Mouse (Mus musculus): ENCODE measurements around the gene Gm49450. TPM values are rescaled to one million over a fixed set of nuclear protein-coding genes. Genes with fewer than 3 reads are reported as not detected.
"Not testable (repeated sequence)": the region's sequence is repeated elsewhere in the genome, so short reads cannot be mapped to it uniquely, and the experiment has no call there.

Gm49450 gene
- polyA plus RNA-seq, 1 experiment from 2014 or later: not detected

GRCm38 (mm10) chr15:98928598-98929240, 24.6 kb downstream of the Gm49450 start:
- WGBS: 10% methylated on average over 13 of the region's 13 CpGs

GRCm38 (mm10) chr15:98927566-98927965, 25.8 kb downstream of the Gm49450 start:
- WGBS: 80% methylated on average over 5 of the region's 5 CpGs
- H3K4me2 ChIP-seq (replicated peaks): no peak overlapping the region
- H3K4me1 ChIP-seq: peaks cover 14% of the 10 kb centered on the region
- no peak overlapping the region for H3K4me3 ChIP-seq
- H3K27me3 ChIP-seq: no peaks in the 10 kb centered on the region
- ATAC-seq (ENCODE audit: low FRiP score, low read depth): no peak
- H3K9me3 ChIP-seq: no peaks in the 10 kb centered on the region
- no peak overlapping the region for H3K27ac ChIP-seq
- H3K36me3 ChIP-seq: peaks cover 10% of the 10 kb centered on the region
- H3K9ac ChIP-seq: no peak overlapping the region

More at GRCm38 (mm10) chr15:98928598-98929240, 24.6 kb downstream of the Gm49450 start:
- Histone ChIP-seq H3K9ac (no peak overlapping the region), H3K4me3 (no peak overlapping the region), H3K9me3 (no peaks in the 10 kb centered on the region), H3K4me1 (peaks cover 18% of the 10 kb centered on the region), H3K4me2 (replicated peaks) (no peak overlapping the region), H3K27me3 (no peaks in the 10 kb centered on the region), H3K27ac (peak overlapping the region; percentile 1; the same call in 1 of the 2 replicates), H3K36me3 (peaks cover 10% of the 10 kb centered on the region)
- peak; percentile 62 for ATAC-seq (ENCODE audit: low FRiP score, low read depth)

- Histone ChIP-seq H3K4me2 (replicated peaks) (no peak overlapping the region), H3K9me3 (no peaks in the 10 kb centered on the region), H3K4me1 (peaks cover 8% of the 10 kb centered on the region), H3K27me3 (no peaks in the 10 kb centered on the region), H3K4me3 (no peak overlapping the region), H3K9ac (no peak overlapping the region), H3K36me3 (no peaks in the 10 kb centered on the region; the same call in 1 of the 2 replicates), H3K27ac (no peak overlapping the region)
- WGBS: 66% methylated on average over 3 of the region's 3 CpGs
- no peak for ATAC-seq (ENCODE audit: low FRiP score, low read depth)
These were observed 28.7 kb downstream of the Gm49450 start for GRCm38 (mm10) chr15:98924682-98925081.

GRCm38 (mm10) chr15:98923031-98923537, 30.3 kb downstream of the Gm49450 start:
- Histone ChIP-seq H3K4me3 (no peak overlapping the region), H3K4me2 (replicated peaks) (no peak overlapping the region), H3K36me3 (no peaks in the 10 kb centered on the region; the same call in 1 of the 2 replicates), H3K4me1 (peaks cover 5% of the 10 kb centered on the region), H3K27me3 (no peaks in the 10 kb centered on the region), H3K9ac (no peak overlapping the region), H3K27ac (no peak overlapping the region), H3K9me3 (no peaks in the 10 kb centered on the region)
- WGBS: 83% methylated on average over 2 of the region's 2 CpGs
- no peak for ATAC-seq (ENCODE audit: low FRiP score, low read depth)

GRCm38 (mm10) chr15:98922581-98922980, 30.8 kb downstream of the Gm49450 start:
- WGBS: 55% methylated on average over 3 of the region's 3 CpGs
- H3K27me3 ChIP-seq: no peaks in the 10 kb centered on the region
- no peak overlapping the region for H3K27ac ChIP-seq
- H3K4me2 ChIP-seq (replicated peaks): no peak overlapping the region
- no peak for ATAC-seq (ENCODE audit: low FRiP score, low read depth)
- H3K4me1 ChIP-seq: peaks cover 5% of the 10 kb centered on the region
- H3K36me3 ChIP-seq: no peaks in the 10 kb centered on the region; the same call in 1 of the 2 replicates
- no peaks in the 10 kb centered on the region for H3K9me3 ChIP-seq
- H3K9ac ChIP-seq: no peak overlapping the region
- H3K4me3 ChIP-seq: no peak overlapping the region

GRCm38 (mm10) chr15:98921510-98921909, 31.8 kb downstream of the Gm49450 start:
- H3K4me3 ChIP-seq: no peak overlapping the region
- no peaks in the 10 kb centered on the region for H3K9me3 ChIP-seq
- ATAC-seq (ENCODE audit: low FRiP score, low read depth): no peak
- H3K27ac ChIP-seq: no peak overlapping the region
- no peak overlapping the region for H3K9ac ChIP-seq
- H3K4me1 ChIP-seq: peaks cover 12% of the 10 kb centered on the region
- WGBS: 74% methylated on average over 5 of the region's 5 CpGs
- no peaks in the 10 kb centered on the region for H3K27me3 ChIP-seq
- H3K36me3 ChIP-seq: no peaks in the 10 kb centered on the region; the same call in 1 of the 2 replicates
- no peak overlapping the region for H3K4me2 ChIP-seq (replicated peaks)

GRCm38 (mm10) chr15:98918499-98918895, 34.9 kb downstream of the Gm49450 start:
- peak overlapping the region; percentile 85 for H3K4me2 ChIP-seq (replicated peaks)
- H3K9ac ChIP-seq: peak overlapping the region; percentile 56; the same call in 1 of the 2 replicates
- H3K27ac ChIP-seq: peak overlapping the region; percentile 72; the same call in 1 of the 2 replicates
- peak overlapping the region; percentile 83 for H3K4me3 ChIP-seq
- H3K36me3 ChIP-seq: peaks cover 17% of the 10 kb centered on the region
- WGBS: 24% methylated on average over 8 of the region's 8 CpGs
- H3K9me3 ChIP-seq; H3K27me3 ChIP-seq; ATAC-seq (ENCODE audit: low FRiP score, low read depth): not testable (repeated sequence)
- H3K4me1 ChIP-seq: peaks cover 29% of the 10 kb centered on the region

- no peaks in the 10 kb centered on the region for H3K27me3 ChIP-seq
- peak within 1 kb of the TSS; percentile 83 for H3K4me3 ChIP-seq
- H3K9ac ChIP-seq: peak within 1 kb of the TSS; percentile 88
- peak within 1 kb of the TSS; percentile 85 for H3K4me2 ChIP-seq (replicated peaks)
- ATAC-seq (ENCODE audit: low FRiP score, low read depth): peak; percentile 97
- peaks cover 24% of the 10 kb centered on the region for H3K36me3 ChIP-seq
- peaks cover 29% of the 10 kb centered on the region for H3K4me1 ChIP-seq
- peak within 1 kb of the TSS; percentile 96 for H3K27ac ChIP-seq
- H3K9me3 ChIP-seq: no peaks in the 10 kb centered on the region
- under 1% methylated on average over 82 of the region's 82 CpGs for WGBS
These were observed 35.5 kb downstream of the Gm49450 start, which contains the start of gene Lmbr1l for GRCm38 (mm10) chr15:98917538-98918498. Gene Lmbr1l, minus strand, starts transcription at chr15:98918231.

GRCm38 (mm10) chr15:98917091-98917490, 36.3 kb downstream of the Gm49450 start:
- no peaks in the 10 kb centered on the region for H3K27me3 ChIP-seq
- WGBS: under 1% methylated on average over 14 of the region's 14 CpGs
- H3K4me3 ChIP-seq: peak overlapping the region; percentile 83
- no peaks in the 10 kb centered on the region for H3K9me3 ChIP-seq
- H3K4me2 ChIP-seq (replicated peaks): peak overlapping the region; percentile 85
- peak overlapping the region; percentile 88 for H3K9ac ChIP-seq
- ATAC-seq (ENCODE audit: low FRiP score, low read depth): no peak
- peaks cover 31% of the 10 kb centered on the region for H3K36me3 ChIP-seq
- H3K4me1 ChIP-seq: peaks cover 29% of the 10 kb centered on the region
- H3K27ac ChIP-seq: peak overlapping the region; percentile 96; the same call in 1 of the 2 replicates

- H3K4me2 ChIP-seq (replicated peaks): peak overlapping the region; percentile 85
- ATAC-seq (ENCODE audit: low FRiP score, low read depth): no peak
- H3K9me3 ChIP-seq: no peaks in the 10 kb centered on the region
- peaks cover 42% of the 10 kb centered on the region for H3K36me3 ChIP-seq
- peak overlapping the region; percentile 88 for H3K9ac ChIP-seq
- peaks cover 29% of the 10 kb centered on the region for H3K4me1 ChIP-seq
- peak overlapping the region; percentile 83 for H3K4me3 ChIP-seq
- H3K27me3 ChIP-seq: no peaks in the 10 kb centered on the region
- H3K27ac ChIP-seq: no peak overlapping the region
- 86% methylated on average over 4 of the region's 4 CpGs for WGBS
These were observed 37.3 kb downstream of the Gm49450 start for GRCm38 (mm10) chr15:98916016-98916415.

- no peak for ATAC-seq (ENCODE audit: low FRiP score, low read depth)
- H3K27me3 ChIP-seq: no peaks in the 10 kb centered on the region
- no peak overlapping the region for H3K27ac ChIP-seq
- no peak overlapping the region for H3K4me2 ChIP-seq (replicated peaks)
- H3K9ac ChIP-seq: no peak overlapping the region
- no peaks in the 10 kb centered on the region for H3K9me3 ChIP-seq
- 94% methylated on average over 6 of the region's 6 CpGs for WGBS
- peaks cover 29% of the 10 kb centered on the region for H3K4me1 ChIP-seq
- peaks cover 53% of the 10 kb centered on the region for H3K36me3 ChIP-seq
- no peak overlapping the region for H3K4me3 ChIP-seq
These were observed 38.4 kb downstream of the Gm49450 start for GRCm38 (mm10) chr15:98914903-98915302.

GRCm38 (mm10) chr15:98904692-98905091, 48.7 kb downstream of the Gm49450 start:
- WGBS: 29% methylated on average over 10 of the region's 10 CpGs
- Histone ChIP-seq H3K4me2 (replicated peaks) (no peak overlapping the region), H3K9me3 (no peaks in the 10 kb centered on the region), H3K9ac (no peak overlapping the region), H3K4me1 (no peaks in the 10 kb centered on the region), H3K27me3 (peaks cover 13% of the 10 kb centered on the region), H3K4me3 (no peak overlapping the region), H3K36me3 (peaks cover 70% of the 10 kb centered on the region), H3K27ac (no peak overlapping the region)
- no peak for ATAC-seq (ENCODE audit: low FRiP score, low read depth)
